Mouse (Mus musculus) spleen, postnatal 14 days (tissue): ENCODE results near the gene Tas1r2.

Source experiments
- DNase-seq, 2 experiments: peaks; one replicate each; pipeline ENCODE4 v3.0.0; 2021 to 2022; ENCODE audit warnings: low spot score in 2 of 2

Tas1r2 gene

GRCm38 (mm10) chr4:139653238-139653637 lies at the start of gene Tas1r2:
Gene Tas1r2 (plus strand): TSS chr4:139653538.
- DNase-seq = no peak

- no peak for DNase-seq
These were observed 48.1 kb upstream of the Tas1r2 start for GRCm38 (mm10) chr4:139605216-139605615.

GRCm38 (mm10) chr4:139606732-139607131 lies 46.6 kb upstream of the Tas1r2 start:
- no peak for DNase-seq

GRCm38 (mm10) chr4:139608975-139609374 lies 44.4 kb upstream of the Tas1r2 start:
- no peak for DNase-seq

GRCm38 (mm10) chr4:139610954-139611353 lies 42.4 kb upstream of the Tas1r2 start:
- DNase-seq = no peak

DNA sequence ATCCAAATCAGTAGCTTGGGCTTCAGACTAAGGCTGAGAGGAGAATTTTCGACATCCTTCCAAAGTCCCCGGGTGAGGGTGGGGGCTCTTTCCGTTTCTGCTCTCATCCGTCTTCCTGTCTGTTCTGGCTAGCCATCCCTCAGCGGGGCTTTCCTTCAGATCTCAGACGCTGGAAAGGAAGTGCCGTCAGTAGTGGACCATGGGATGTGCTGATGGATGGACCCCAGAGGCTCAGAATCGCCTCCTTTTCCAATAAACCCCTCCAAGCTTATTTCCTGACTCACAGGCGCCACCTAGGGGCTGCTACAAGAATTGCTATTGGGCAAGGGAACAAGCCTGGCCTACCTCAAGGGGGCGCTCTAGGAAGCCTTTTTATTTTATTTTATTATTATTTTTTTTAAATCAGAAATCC lies 41.8 kb upstream of the Tas1r2 start:
- peak; percentile 41 to 68 for DNase-seq

GRCm38 (mm10) chr4:139614524-139615260 lies 38.6 kb upstream of the Tas1r2 start:
- DNase-seq = no peak

DNA sequence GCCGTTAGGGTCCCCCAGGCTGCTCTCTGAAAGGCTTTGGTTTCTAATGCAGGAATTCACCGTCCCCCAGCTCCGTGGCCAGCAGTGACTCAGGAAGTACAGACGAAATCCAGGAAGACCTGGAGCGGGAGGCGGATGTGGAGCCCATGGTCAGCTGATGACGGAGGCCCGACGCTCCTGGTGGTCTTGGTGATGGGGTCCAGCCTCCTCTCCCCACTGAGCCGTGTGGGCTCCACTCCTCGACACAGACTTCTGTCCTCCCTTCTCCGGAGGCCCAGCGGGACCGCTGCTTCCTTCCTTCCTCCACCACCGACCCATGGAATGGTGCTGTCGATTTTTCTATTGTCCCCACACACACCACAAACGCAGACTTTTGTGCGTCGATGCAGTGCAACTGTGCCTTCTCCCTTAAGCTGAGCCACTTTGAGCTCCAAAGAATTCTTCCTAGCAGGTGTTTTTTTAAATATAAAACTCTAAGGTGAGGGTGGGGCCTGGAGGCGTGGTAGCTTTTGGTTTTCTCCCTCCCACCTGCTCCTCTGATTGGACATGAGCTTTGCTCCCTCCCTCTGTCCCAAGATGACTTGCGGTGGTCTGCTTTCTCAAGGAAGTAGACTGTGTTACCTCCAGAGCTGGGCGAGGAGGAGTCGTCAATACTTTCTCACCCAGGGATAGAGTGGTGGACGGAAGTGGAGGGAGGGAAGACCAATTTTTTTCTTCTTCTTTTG lies 36.9 kb upstream of the Tas1r2 start:
- peak; percentile 38 to 52 for DNase-seq

DNA sequence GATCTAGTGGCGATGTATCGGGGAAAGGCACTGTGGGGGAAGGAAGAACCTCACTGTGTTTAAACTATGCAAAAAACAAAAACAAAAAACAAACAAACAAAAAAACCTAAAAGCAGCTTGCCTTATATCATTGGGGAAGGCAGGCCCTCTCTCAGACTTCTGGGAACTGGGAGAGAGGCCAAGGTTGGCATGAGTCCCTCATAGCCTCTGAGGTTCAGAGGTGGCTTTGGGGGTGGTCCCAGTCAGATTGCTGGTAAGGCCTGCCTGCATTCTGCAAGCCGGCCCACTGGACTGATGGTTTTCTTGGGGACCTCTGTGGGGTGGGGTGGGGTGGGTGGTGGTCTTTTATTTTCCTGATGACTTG lies 36.4 kb upstream of the Tas1r2 start:
- no peak for DNase-seq

DNA sequence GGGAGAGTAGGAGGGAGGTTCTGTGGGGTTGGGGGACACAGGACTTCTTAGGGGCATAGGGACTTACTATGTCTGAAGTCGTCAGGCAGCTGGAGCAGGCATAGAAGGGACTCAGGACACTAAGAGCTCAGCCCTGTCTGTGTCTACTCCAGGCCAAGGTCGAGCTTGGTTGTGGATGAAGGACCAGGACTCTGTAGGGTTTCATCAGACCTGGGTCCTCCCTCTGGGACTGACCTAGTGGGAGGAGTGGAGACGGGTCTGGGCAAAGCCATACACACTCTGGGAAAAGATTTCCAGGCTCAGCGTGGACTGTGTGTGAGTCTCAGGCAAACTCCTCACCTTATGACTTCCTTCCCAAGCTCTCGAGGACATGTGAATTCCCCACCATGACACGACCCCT lies 33.6 kb upstream of the Tas1r2 start:
- no peak for DNase-seq

- DNase-seq = peak; percentile 62 to 70
These were observed 30.7 kb upstream of the Tas1r2 start, which contains the start of gene Aldh4a1 for GRCm38 (mm10) chr4:139622373-139623282. Gene Aldh4a1 (plus strand): TSS chr4:139622866.

GRCm38 (mm10) chr4:139623434-139624115 lies 29.8 kb upstream of the Tas1r2 start:
- DNase-seq = no peak

GRCm38 (mm10) chr4:139624116-139624489 lies 29.2 kb upstream of the Tas1r2 start:
- DNase-seq = no peak

DNA sequence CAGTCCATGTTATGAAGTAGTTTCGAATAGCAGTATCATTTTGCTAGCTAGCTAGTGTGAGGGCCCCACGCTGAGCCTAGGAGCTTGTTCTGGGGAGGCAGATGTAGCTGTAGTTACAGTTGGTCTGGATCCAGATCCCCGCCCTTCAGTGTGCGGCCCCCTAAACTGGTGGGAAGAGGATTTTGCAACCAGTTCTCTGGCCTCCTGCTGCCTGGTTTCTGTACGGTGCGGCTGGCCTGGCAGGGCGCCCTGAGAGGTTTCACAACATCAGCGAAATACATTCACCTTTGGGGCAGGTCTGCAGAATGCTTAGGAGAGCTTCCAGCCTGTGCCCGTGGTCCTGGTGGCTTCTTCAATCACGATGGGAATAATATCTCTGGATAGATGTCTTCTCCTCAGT lies 28.6 kb upstream of the Tas1r2 start:
- no peak for DNase-seq

DNA sequence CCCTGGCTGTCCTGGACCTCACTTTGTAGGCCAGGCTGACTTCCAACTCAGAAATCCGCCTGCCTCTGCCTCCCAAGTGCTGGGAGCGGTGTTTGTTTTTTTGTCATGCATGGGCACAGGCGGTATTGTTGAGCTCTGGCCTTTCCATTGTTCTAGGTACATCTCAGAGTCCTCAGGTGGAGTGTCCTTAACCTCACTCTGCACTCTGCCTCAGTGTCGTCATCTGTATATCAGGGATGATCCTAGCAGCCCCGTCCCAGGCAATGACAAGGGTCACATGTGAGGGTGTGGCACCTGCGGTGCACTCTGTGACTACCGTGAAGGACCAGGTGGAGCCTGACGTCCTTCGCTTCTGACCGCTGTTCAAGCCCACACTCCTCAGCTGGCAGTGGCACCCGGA lies 26.0 kb upstream of the Tas1r2 start:
- DNase-seq = no peak

DNA sequence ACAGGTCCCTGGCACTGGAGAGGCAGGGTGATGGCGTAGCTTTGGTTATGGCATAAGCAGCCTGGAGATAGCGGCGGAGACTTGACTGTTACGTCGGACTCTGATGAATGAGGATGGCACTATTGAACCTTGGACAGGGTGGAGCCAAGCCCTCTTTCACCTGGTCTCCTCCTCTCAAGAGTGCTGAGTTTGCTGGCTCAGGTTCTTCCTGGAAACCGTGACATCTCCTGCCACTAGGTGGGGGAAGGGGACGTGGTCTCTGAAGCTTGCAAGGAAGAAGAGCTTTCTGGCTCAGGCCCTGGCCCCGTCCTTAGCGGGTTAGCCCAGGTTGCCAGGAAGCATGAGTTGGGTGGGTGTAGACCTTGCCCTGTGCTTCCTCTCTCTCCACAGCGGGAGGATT lies 23.2 kb upstream of the Tas1r2 start:
- no peak for DNase-seq

DNA sequence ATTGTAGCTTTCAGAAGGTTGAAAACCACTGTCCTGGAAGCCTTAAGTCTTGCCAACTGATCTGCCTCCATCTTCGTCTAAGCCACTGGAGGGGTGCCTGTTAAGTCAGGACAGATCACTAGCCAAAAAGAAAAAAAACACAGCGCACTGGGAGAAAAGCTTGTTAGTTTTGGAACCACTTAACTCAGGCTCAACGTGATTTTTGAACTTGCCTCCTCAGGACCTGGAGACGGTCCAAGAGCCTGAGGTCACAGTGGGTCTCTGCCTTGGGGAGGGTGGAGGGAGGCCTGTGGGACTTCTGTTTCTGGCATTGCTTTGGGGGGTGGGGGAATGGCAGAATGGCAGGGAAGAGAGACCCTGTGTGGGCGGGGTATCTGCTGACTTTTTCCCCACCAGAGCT lies 22.2 kb upstream of the Tas1r2 start:
- no peak for DNase-seq

- no peak for DNase-seq
These were observed 21.6 kb upstream of the Tas1r2 start for GRCm38 (mm10) chr4:139631569-139632253.

- DNase-seq = no peak
These were observed 21.1 kb upstream of the Tas1r2 start for GRCm38 (mm10) chr4:139632254-139632580.

- DNase-seq = peak in 1 of 2 experiments; percentile 59
These were observed 17.0 kb upstream of the Tas1r2 start for GRCm38 (mm10) chr4:139636373-139636772.

DNA sequence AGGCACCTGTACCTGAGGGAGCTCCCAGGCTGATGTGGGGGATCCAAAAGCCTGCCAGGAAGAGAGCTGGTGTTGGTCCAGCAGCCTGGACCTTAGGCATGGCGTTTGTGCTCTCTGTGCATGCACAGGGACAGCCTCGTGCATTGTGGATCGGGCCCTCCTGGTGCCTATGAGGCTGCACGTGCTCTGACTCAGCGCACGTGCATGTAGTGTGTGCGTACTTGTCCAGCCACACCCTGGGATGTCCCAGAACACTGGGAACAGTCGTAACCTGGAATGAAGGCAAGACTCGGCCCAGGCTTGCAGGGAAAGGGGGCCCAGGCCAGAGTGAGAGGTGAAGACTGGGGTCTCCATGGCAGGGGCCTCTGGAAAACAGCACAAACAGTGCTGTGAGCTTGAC lies 15.5 kb upstream of the Tas1r2 start:
- no peak for DNase-seq
